Mouse (Mus musculus) heart, embryonic 14.5 days (tissue): Measurements from ENCODE around the gene Mpv17l. TPM values are rescaled to one million over a fixed set of nuclear protein-coding genes. Genes with fewer than 3 reads are reported as not detected.

Source experiments
- ATAC-seq: fragments of 200-750 bp; cut with Nextera tagmentation; 2 replicates; pipeline ENCODE4 v1.8.0; 2017; ENCODE audit warnings: low read depth, moderate TSS enrichment; ENCODE audit not compliant: insufficient number of reproducible peaks, insufficient read depth, low FRiP score
- H3K27ac ChIP-seq, 2 experiments: fragments of 200-500 bp in 1 of 2; fragments of 300-500 bp in 1 of 2; sonication (generic) in 1 of 2; replicated peaks in 1 of 2; 2 replicates each; pipeline ENCODE4 v1.5.1; 2012 to 2014; ENCODE audit warnings: low read depth in 2 of 2, low read length in 2 of 2, control low read depth in 1 of 2, mild to moderate bottlenecking in 1 of 2, mixed read lengths in 1 of 2; ENCODE audit not compliant: control insufficient read depth in 1 of 2, insufficient read depth in 1 of 2
- H3K27me3 ChIP-seq: fragments of 300-500 bp; sonication (generic); 2 replicates; pipeline ENCODE4 v1.6.1; 2014; ENCODE audit warnings: mild to moderate bottlenecking, low read length, control low read depth; ENCODE audit not compliant: control insufficient read depth, insufficient read depth
- H3K36me3 ChIP-seq: fragments of 300-500 bp; sonication (generic); 2 replicates; pipeline ENCODE4 v1.6.1; 2014; ENCODE audit warnings: mild to moderate bottlenecking, control low read depth, low read length, mixed read lengths; ENCODE audit not compliant: control insufficient read depth, insufficient read depth
- H3K4me1 ChIP-seq, 2 experiments: fragments of 200-500 bp in 1 of 2; fragments of 300-500 bp in 1 of 2; sonication (generic) in 1 of 2; 2 replicates each; pipeline ENCODE4 v1.6.1; 2012 to 2014; ENCODE audit warnings: low read length in 2 of 2, control low read depth in 1 of 2, mixed read lengths in 1 of 2; ENCODE audit not compliant: control insufficient read depth in 2 of 2, insufficient read depth in 2 of 2
- H3K4me2 ChIP-seq: fragments of 300-500 bp; sonication (generic); 2 replicates; pipeline ENCODE4 v1.6.1; 2014; ENCODE audit warnings: mild to moderate bottlenecking, low read length
- H3K4me3 ChIP-seq, 2 experiments: fragments of 200-500 bp in 1 of 2; fragments of 300-500 bp in 1 of 2; sonication (generic) in 1 of 2; 2 replicates each; pipeline ENCODE4 v1.5.1; 2012 to 2014; ENCODE audit warnings: low read length in 2 of 2, mild to moderate bottlenecking in 2 of 2, control low read depth in 1 of 2, low read depth in 1 of 2, moderate library complexity in 1 of 2; ENCODE audit not compliant: control insufficient read depth in 1 of 2, insufficient read depth in 1 of 2
- H3K9ac ChIP-seq: fragments of 300-500 bp; sonication (generic); 2 replicates; pipeline ENCODE4 v1.6.1; 2014; ENCODE audit warnings: mild to moderate bottlenecking, low read length
- H3K9me3 ChIP-seq: fragments of 300-500 bp; sonication (generic); 2 replicates; pipeline ENCODE4 v1.6.1; 2016; ENCODE audit warnings: low read length, control low read depth; ENCODE audit not compliant: control insufficient read depth
- WGBS: fragments of 180-500 bp; shearing (Covaris S2); extraction: QIAGEN DNeasy Blood & Tissue Kit; methylation state at CpG from one replicate; pipeline ENCODE4 v1.1.7; 2014; 5-methylcytosine and 5-hydroxymethylcytosine counted together
- polyA plus RNA-seq: library from polyadenylated mRNA; unstranded; fragments of >200 nt; fragmentation: Nextera tagmentation; extraction: Ambion mirVana; gene quantifications from 2 replicates; pipeline ENCODE4 v1.2.1, GENCODE M21; 2014

Gene Mpv17l
- polyA plus RNA-seq, 1 experiment from 2014 or later = 2.9 TPM

- H3K27me3 ChIP-seq = peaks cover 11% of the 10 kb centered on the region
- H3K9me3 ChIP-seq = no peaks in the 10 kb centered on the region
- H3K4me3 ChIP-seq = peak overlapping the region; percentile 59 to 64
- 0 out of 2 replicates have a peak, but pooled peaks have one; percentile 47 for ATAC-seq
- peak overlapping the region; percentile 76 for H3K9ac ChIP-seq
- no peak overlapping the region for H3K27ac ChIP-seq
- H3K4me1 ChIP-seq = peaks cover 2 to 5% of the 10 kb centered on the region in 2 experiments; a peak in 1 of 4 replicates
- H3K36me3 ChIP-seq = no peaks in the 10 kb centered on the region
- H3K4me2 ChIP-seq = peak overlapping the region; percentile 99
- 5% methylated on average over 28 of the region's 28 CpGs for WGBS
Observed at GRCm38 (mm10) chr16:13940139-13940846, 37.3 kb downstream of the Mpv17l start.

GRCm38 (mm10) chr16:13940847-13941395 lies 38.0 kb downstream of the Mpv17l start:
- ATAC-seq = 0 out of 2 replicates have a peak, but pooled peaks have one; percentile 21
- Histone ChIP-seq H3K9ac (peak overlapping the region; percentile 76), H3K36me3 (no peaks in the 10 kb centered on the region), H3K27me3 (peaks cover 11% of the 10 kb centered on the region), H3K9me3 (no peaks in the 10 kb centered on the region), H3K4me3 (peak overlapping the region; percentile 59 to 64), H3K4me1 (peaks cover 2 to 5% of the 10 kb centered on the region in 2 experiments; a peak in 1 of 4 replicates), H3K27ac (no peak overlapping the region), H3K4me2 (peak overlapping the region; percentile 99)
- 2% methylated on average over 34 of the region's 34 CpGs for WGBS

GRCm38 (mm10) chr16:13944178-13944577 lies 41.2 kb downstream of the Mpv17l start:
- H3K4me2 ChIP-seq = no peak overlapping the region
- H3K36me3 ChIP-seq = no peaks in the 10 kb centered on the region
- ATAC-seq = no peak
- no peak overlapping the region for H3K9ac ChIP-seq
- H3K4me3 ChIP-seq = no peak overlapping the region
- no peak overlapping the region for H3K27ac ChIP-seq
- H3K4me1 ChIP-seq = peaks cover 2 to 5% of the 10 kb centered on the region in 2 experiments; a peak in 1 of 4 replicates
- 54% methylated on average over 4 of the region's 4 CpGs for WGBS
- peaks cover 11% of the 10 kb centered on the region for H3K27me3 ChIP-seq
- H3K9me3 ChIP-seq = no peaks in the 10 kb centered on the region

- Histone ChIP-seq H3K4me3 (no peak overlapping the region), H3K27me3 (peaks cover 11% of the 10 kb centered on the region), H3K27ac (no peak overlapping the region), H3K36me3 (no peaks in the 10 kb centered on the region), H3K9ac (no peak overlapping the region), H3K4me1 (peaks cover 2 to 5% of the 10 kb centered on the region in 2 experiments; a peak in 1 of 4 replicates), H3K4me2 (no peak overlapping the region), H3K9me3 (no peaks in the 10 kb centered on the region)
- 80% methylated on average over 5 of the region's 5 CpGs for whole genome bisulfite sequencing
- ATAC-seq = no peak
Observed at GRCm38 (mm10) chr16:13944752-13945151, 41.8 kb downstream of the Mpv17l start.

- no peak overlapping the region for H3K9ac ChIP-seq
- H3K4me1 ChIP-seq = peaks cover 2 to 5% of the 10 kb centered on the region in 2 experiments; a peak in 1 of 4 replicates
- WGBS = 55% methylated on average over 4 of the region's 4 CpGs
- peaks cover 11% of the 10 kb centered on the region for H3K27me3 ChIP-seq
- H3K36me3 ChIP-seq = no peaks in the 10 kb centered on the region
- no peak overlapping the region for H3K4me3 ChIP-seq
- no peaks in the 10 kb centered on the region for H3K9me3 ChIP-seq
- ATAC-seq = no peak
- H3K27ac ChIP-seq = no peak overlapping the region
- H3K4me2 ChIP-seq = no peak overlapping the region
Observed at GRCm38 (mm10) chr16:13945153-13945552, 42.2 kb downstream of the Mpv17l start.

GRCm38 (mm10) chr16:13946306-13946705 lies 43.3 kb downstream of the Mpv17l start:
- 80% methylated on average over 1 of the region's 1 CpGs for WGBS

GRCm38 (mm10) chr16:13951245-13951644 lies 48.3 kb downstream of the Mpv17l start:
- no peak overlapping the region for H3K4me2 ChIP-seq
- no peak overlapping the region for H3K27ac ChIP-seq
- no peaks in the 10 kb centered on the region for H3K36me3 ChIP-seq
- no peak overlapping the region for H3K9ac ChIP-seq
- no peaks in the 10 kb centered on the region for H3K9me3 ChIP-seq
- no peak for ATAC-seq
- no peaks in the 10 kb centered on the region for H3K4me1 ChIP-seq
- H3K4me3 ChIP-seq = no peak overlapping the region
- no peaks in the 10 kb centered on the region for H3K27me3 ChIP-seq
- WGBS = 73% methylated on average over 3 of the region's 3 CpGs

More at GRCm38 (mm10) chr16:13946306-13946705, 43.3 kb downstream of the Mpv17l start:
- H3K4me2 ChIP-seq = no peak overlapping the region
- 0 out of 4 replicates have a peak, but pooled peaks cover 0 to 2% of the 10 kb centered on the region in 2 experiments for H3K4me1 ChIP-seq
- H3K9ac ChIP-seq = no peak overlapping the region
- ATAC-seq = no peak
- peaks cover 6% of the 10 kb centered on the region for H3K27me3 ChIP-seq
- no peaks in the 10 kb centered on the region for H3K9me3 ChIP-seq
- H3K36me3 ChIP-seq = no peaks in the 10 kb centered on the region
- no peak overlapping the region for H3K4me3 ChIP-seq
- no peak overlapping the region for H3K27ac ChIP-seq
